Mouse (Mus musculus): ENCODE data around the gene Epha1.

Gene Epha1

GRCm38 (mm10) chr6:42372816-42373547 lies at the start of gene Epha1:
Epha1 (minus strand) TSS chr6:42373268.
- DNase-seq (ENCODE audit: low spot score): peak; percentile 83

GRCm38 (mm10) chr6:42421439-42421838 lies 48.4 kb upstream of the Epha1 start:
- DNase-seq (ENCODE audit: low spot score): peak; percentile 64

- DNase-seq (ENCODE audit: low spot score): no peak
Observed at GRCm38 (mm10) chr6:42419443-42419842, 46.4 kb upstream of the Epha1 start.

- DNase-seq (ENCODE audit: low spot score): no peak
Observed at GRCm38 (mm10) chr6:42405134-42405533, 32.1 kb upstream of the Epha1 start, which contains the start of gene Tas2r135. Tas2r135 (plus strand) TSS chr6:42405434.

- DNase-seq (ENCODE audit: low spot score): no peak
Observed at GRCm38 (mm10) chr6:42399938-42400337, 26.9 kb upstream of the Epha1 start, which contains the start of gene Tas2r143. Tas2r143 (plus strand) TSS chr6:42400238.

GRCm38 (mm10) chr6:42398998-42399397 lies 25.9 kb upstream of the Epha1 start:
- no peak for DNase-seq (ENCODE audit: low spot score)

- no peak for DNase-seq (ENCODE audit: low spot score)
Observed at GRCm38 (mm10) chr6:42398285-42398684, 25.2 kb upstream of the Epha1 start.

GRCm38 (mm10) chr6:42397041-42397657 lies 24.1 kb upstream of the Epha1 start:
- peak; percentile 23 for DNase-seq (ENCODE audit: low spot score)

- DNase-seq (ENCODE audit: low spot score): peak; percentile 95
Observed at GRCm38 (mm10) chr6:42395960-42396809, 23.1 kb upstream of the Epha1 start.

- DNase-seq (ENCODE audit: low spot score): peak; percentile 43
Observed at GRCm38 (mm10) chr6:42391796-42392330, 18.8 kb upstream of the Epha1 start.

- no peak for DNase-seq (ENCODE audit: low spot score)
Observed at GRCm38 (mm10) chr6:42385635-42386034, 12.6 kb upstream of the Epha1 start.

- DNase-seq (ENCODE audit: low spot score): no peak
Observed at GRCm38 (mm10) chr6:42383360-42383759, 10.3 kb upstream of the Epha1 start.

- DNase-seq (ENCODE audit: low spot score): peak; percentile 64
Observed at GRCm38 (mm10) chr6:42381916-42382381, 8.9 kb upstream of the Epha1 start.

- no peak for DNase-seq (ENCODE audit: low spot score)
Observed at GRCm38 (mm10) chr6:42381221-42381620, 8.2 kb upstream of the Epha1 start.

- no peak for DNase-seq (ENCODE audit: low spot score)
Observed at GRCm38 (mm10) chr6:42380416-42381144, 7.5 kb upstream of the Epha1 start.

- DNase-seq (ENCODE audit: low spot score): no peak
Observed at GRCm38 (mm10) chr6:42379551-42379950, 6.5 kb upstream of the Epha1 start.

- DNase-seq (ENCODE audit: low spot score): no peak
Observed at GRCm38 (mm10) chr6:42377280-42377679, 4.2 kb upstream of the Epha1 start.

GRCm38 (mm10) chr6:42376504-42377019 lies 3.5 kb upstream of the Epha1 start:
- no peak for DNase-seq (ENCODE audit: low spot score)

- DNase-seq (ENCODE audit: low spot score): no peak
Observed at GRCm38 (mm10) chr6:42376016-42376415, 2.9 kb upstream of the Epha1 start.

GRCm38 (mm10) chr6:42375131-42375530 lies 2.1 kb upstream of the Epha1 start:
- DNase-seq (ENCODE audit: low spot score): no peak

GRCm38 (mm10) chr6:42374701-42375100 lies 1.6 kb upstream of the Epha1 start:
- DNase-seq (ENCODE audit: low spot score): no peak

Data from lung, postnatal 25 days (tissue).